Mouse (Mus musculus): ENCODE results near the gene Hdac9.

DNA sequence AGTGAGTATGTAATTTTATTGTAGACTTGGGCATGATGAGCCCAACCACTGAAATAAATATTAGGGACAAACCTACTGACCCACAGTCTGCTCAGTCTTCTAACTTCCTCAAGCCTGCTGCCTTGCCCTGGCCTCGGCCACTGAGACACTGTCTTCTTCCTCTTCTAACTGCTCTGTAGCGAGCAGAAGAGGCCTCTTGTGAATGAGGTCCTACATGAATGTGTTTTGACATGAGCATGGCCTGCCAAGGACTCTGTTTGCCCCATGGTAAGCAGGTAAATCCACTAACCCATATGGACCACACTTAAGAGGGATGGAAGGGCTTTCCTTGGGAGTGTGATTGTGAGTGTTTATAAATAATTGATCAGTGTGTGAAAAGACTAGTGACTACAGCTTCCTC is 430.9 kb downstream of the Hdac9 start:
- TF ChIP-seq POLR2A (IDR thresholded peaks at IDR 0.05; ENCODE audit: extremely low read depth, insufficient read depth, low read length) (no peak), CTCF (IDR thresholded peaks at IDR 0.05; ENCODE audit: low read depth, low read length) (no peak)

Data from liver, adult 2 months (tissue).